Mouse (Mus musculus) WW6 (cell line): ENCODE measurements around the gene Primpol.

Source experiments
- DNase-seq: peaks from one replicate; pipeline ENCODE4 v3.0.0-alpha.2; 2013; ENCODE audit warnings: low read depth, low spot score

Gene Primpol

GRCm38 (mm10) chr8:46603587-46603986, 13.4 kb downstream of the Primpol start:
- no peak for DNase-seq

- DNase-seq = no peak
Measured at GRCm38 (mm10) chr8:46600959-46601707, 15.9 kb downstream of the Primpol start.

- no peak for DNase-seq
Measured at GRCm38 (mm10) chr8:46599314-46599904, 17.6 kb downstream of the Primpol start.

- DNase-seq = no peak
Measured at GRCm38 (mm10) chr8:46598753-46599152, 18.3 kb downstream of the Primpol start.

GRCm38 (mm10) chr8:46598114-46598513, 18.9 kb downstream of the Primpol start:
- no peak for DNase-seq

- DNase-seq = no peak
Measured at GRCm38 (mm10) chr8:46597411-46597810, 19.6 kb downstream of the Primpol start.

- DNase-seq = no peak
Measured at GRCm38 (mm10) chr8:46596530-46596929, 20.5 kb downstream of the Primpol start.

GRCm38 (mm10) chr8:46595593-46595992, 21.4 kb downstream of the Primpol start:
- DNase-seq = no peak

- DNase-seq = no peak
Measured at GRCm38 (mm10) chr8:46593772-46594171, 23.2 kb downstream of the Primpol start.

GRCm38 (mm10) chr8:46593067-46593466, 23.9 kb downstream of the Primpol start:
- DNase-seq = no peak

GRCm38 (mm10) chr8:46588663-46589062, 28.3 kb downstream of the Primpol start:
- DNase-seq = no peak

- no peak for DNase-seq
Measured at GRCm38 (mm10) chr8:46587911-46588310, 29.1 kb downstream of the Primpol start.

GRCm38 (mm10) chr8:46585576-46585975, 31.4 kb downstream of the Primpol start:
- DNase-seq = no peak

GRCm38 (mm10) chr8:46584328-46584727, 32.7 kb downstream of the Primpol start:
- DNase-seq = peak; percentile 13

- no peak for DNase-seq
Measured at GRCm38 (mm10) chr8:46578794-46579193, 38.2 kb downstream of the Primpol start.

- no peak for DNase-seq
Measured at GRCm38 (mm10) chr8:46573964-46574363, 43.0 kb downstream of the Primpol start.

- no peak for DNase-seq
Measured at GRCm38 (mm10) chr8:46573446-46573845, 43.6 kb downstream of the Primpol start.

GRCm38 (mm10) chr8:46570673-46571072, 46.3 kb downstream of the Primpol start:
- no peak for DNase-seq

GRCm38 (mm10) chr8:46569659-46570441, 47.2 kb downstream of the Primpol start:
- DNase-seq = no peak

- DNase-seq = no peak
Measured at GRCm38 (mm10) chr8:46568942-46569341, 48.1 kb downstream of the Primpol start.

- DNase-seq = no peak
Measured at GRCm38 (mm10) chr8:46567946-46568345, 49.1 kb downstream of the Primpol start.

GRCm38 (mm10) chr8:46566914-46567529, 50.0 kb downstream of the Primpol start:
- no peak for DNase-seq
